Mouse (Mus musculus): ENCODE data around the gene Zfyve19. TPM values are rescaled to one million over a fixed set of nuclear protein-coding genes. Genes with fewer than 3 reads are reported as not detected.
A peak's percentile ranks its signal among the peaks of the same experiment; 100 is the strongest.

Gene Zfyve19
- polyA plus RNA-seq, 1 experiment: 48.3 TPM

GRCm38 (mm10) chr2:119194140-119194539, 14.3 kb upstream of the Zfyve19 start:
- no peak for DNase-seq (ENCODE audit: extremely low spot score in 1 of 2, low spot score in 1 of 2)

GRCm38 (mm10) chr2:119196316-119197108, 11.9 kb upstream of the Zfyve19 start:
- no peak for DNase-seq (ENCODE audit: extremely low spot score in 1 of 2, low spot score in 1 of 2)

- DNase-seq (ENCODE audit: extremely low spot score in 1 of 2, low spot score in 1 of 2): no peak
Observed at GRCm38 (mm10) chr2:119197493-119197892, 10.9 kb upstream of the Zfyve19 start.

GRCm38 (mm10) chr2:119198049-119198448, 10.4 kb upstream of the Zfyve19 start:
- no peak for DNase-seq (ENCODE audit: extremely low spot score in 1 of 2, low spot score in 1 of 2)

- DNase-seq (ENCODE audit: extremely low spot score in 1 of 2, low spot score in 1 of 2): no peak
Observed at GRCm38 (mm10) chr2:119198934-119199333, 9.5 kb upstream of the Zfyve19 start.

- DNase-seq (ENCODE audit: extremely low spot score in 1 of 2, low spot score in 1 of 2): no peak
Observed at GRCm38 (mm10) chr2:119202914-119203453, 5.4 kb upstream of the Zfyve19 start.

- DNase-seq (ENCODE audit: extremely low spot score in 1 of 2, low spot score in 1 of 2): no peak
Observed at GRCm38 (mm10) chr2:119203871-119204460, 4.5 kb upstream of the Zfyve19 start.

GRCm38 (mm10) chr2:119207961-119208343, 465 bp upstream of the Zfyve19 start:
- DNase-seq (ENCODE audit: extremely low spot score in 1 of 2, low spot score in 1 of 2): peak in 1 of 2 experiments; percentile 12

- no peak for DNase-seq (ENCODE audit: extremely low spot score in 1 of 2, low spot score in 1 of 2)
Observed at GRCm38 (mm10) chr2:119209176-119209507, 725 bp downstream of the Zfyve19 start.

GRCm38 (mm10) chr2:119229775-119230704, 21.6 kb downstream of the Zfyve19 start, which contains the start of gene Ppp1r14d:
TSS of gene Ppp1r14d (minus strand) at chr2:119229906.
- no peak for DNase-seq (ENCODE audit: extremely low spot score in 1 of 2, low spot score in 1 of 2)

- no peak for DNase-seq (ENCODE audit: extremely low spot score in 1 of 2, low spot score in 1 of 2)
Observed at GRCm38 (mm10) chr2:119236682-119237209, 28.3 kb downstream of the Zfyve19 start.

GRCm38 (mm10) chr2:119237210-119237870, 28.9 kb downstream of the Zfyve19 start, which contains the start of gene Spint1:
TSS of gene Spint1 (plus strand) at chr2:119237362.
- DNase-seq (ENCODE audit: extremely low spot score in 1 of 2, low spot score in 1 of 2): no peak

- no peak for DNase-seq (ENCODE audit: extremely low spot score in 1 of 2, low spot score in 1 of 2)
Observed at GRCm38 (mm10) chr2:119237871-119238220, 29.4 kb downstream of the Zfyve19 start.

GRCm38 (mm10) chr2:119238671-119239070, 30.3 kb downstream of the Zfyve19 start:
- no peak for DNase-seq (ENCODE audit: extremely low spot score in 1 of 2, low spot score in 1 of 2)

GRCm38 (mm10) chr2:119240075-119240818, 31.8 kb downstream of the Zfyve19 start:
- no peak for DNase-seq (ENCODE audit: extremely low spot score in 1 of 2, low spot score in 1 of 2)

- DNase-seq (ENCODE audit: extremely low spot score in 1 of 2, low spot score in 1 of 2): no peak
Observed at GRCm38 (mm10) chr2:119240819-119241186, 32.4 kb downstream of the Zfyve19 start.

GRCm38 (mm10) chr2:119242548-119242947, 34.1 kb downstream of the Zfyve19 start:
- no peak for DNase-seq (ENCODE audit: extremely low spot score in 1 of 2, low spot score in 1 of 2)

- DNase-seq (ENCODE audit: extremely low spot score in 1 of 2, low spot score in 1 of 2): no peak
Observed at GRCm38 (mm10) chr2:119245246-119245645, 36.8 kb downstream of the Zfyve19 start.

- DNase-seq (ENCODE audit: extremely low spot score in 1 of 2, low spot score in 1 of 2): peak in 1 of 2 experiments; percentile 35
Observed at GRCm38 (mm10) chr2:119247904-119248303, 39.5 kb downstream of the Zfyve19 start.
